Mouse (Mus musculus) liver, adult 2 months (tissue): ENCODE results near the gene Asb13. TPM values are rescaled to one million over a fixed set of nuclear protein-coding genes. Genes with fewer than 3 reads are reported as not detected.

Experiments
- DNase-seq: peaks from one replicate; pipeline ENCODE4 v3.0.0-alpha.2; 2011; ENCODE audit warnings: low read depth, low spot score; ENCODE audit errors: extremely low read depth
- H3K27ac ChIP-seq: fragments of 200-500 bp; replicated peaks from 2 replicates; pipeline ENCODE4 v1.5.1; 2012; ENCODE audit warnings: low read depth, mild to moderate bottlenecking, control low read depth, inconsistent platforms, low read length; ENCODE audit not compliant: insufficient read depth
- H3K27me3 ChIP-seq: fragments of 200-500 bp; 2 replicates; pipeline ENCODE4 v1.6.1; 2012; ENCODE audit warnings: mild to moderate bottlenecking, moderate library complexity, low read length, inconsistent platforms; ENCODE audit not compliant: control insufficient read depth, insufficient read depth
- H3K36me3 ChIP-seq: fragments of 200-500 bp; 2 replicates; pipeline ENCODE4 v1.6.1; 2012; ENCODE audit warnings: low read length, inconsistent platforms; ENCODE audit not compliant: control insufficient read depth, insufficient read depth
- H3K4me1 ChIP-seq: fragments of 200-500 bp; 2 replicates; pipeline ENCODE4 v1.6.1; 2011; ENCODE audit warnings: low read length; ENCODE audit not compliant: control insufficient read depth, insufficient read depth
- H3K4me3 ChIP-seq: fragments of 200-500 bp; 2 replicates; pipeline ENCODE4 v1.5.1; 2011; ENCODE audit warnings: low read depth, mild to moderate bottlenecking, control low read depth, low read length, moderate library complexity; ENCODE audit not compliant: insufficient read depth
- H3K79me2 ChIP-seq: fragments of 200-500 bp; 2 replicates; pipeline ENCODE4 v1.6.1; 2012; ENCODE audit warnings: inconsistent platforms, mild to moderate bottlenecking, low read length, moderate library complexity; ENCODE audit not compliant: control insufficient read depth, insufficient read depth
- H3K9ac ChIP-seq: fragments of 200-500 bp; 2 replicates; pipeline ENCODE4 v1.6.1; 2012; ENCODE audit warnings: low read depth, mild to moderate bottlenecking, control low read depth, inconsistent platforms, low read length
- CTCF ChIP-seq: fragments of 200-500 bp; IDR thresholded peaks from 2 replicates; pipeline ENCODE4 v1.5.1; 2011; ENCODE audit warnings: low read depth, low read length, control low read depth
- POLR2A ChIP-seq: fragments of 200-500 bp; IDR thresholded peaks from 2 replicates; pipeline ENCODE4 v1.6.1; 2011; ENCODE audit warnings: low read length, control low read depth; ENCODE audit not compliant: insufficient read depth; ENCODE audit errors: extremely low read depth
- WGBS: fragments of 180-500 bp; shearing (Covaris S2); methylation state at CpG from one replicate; pipeline ENCODE4 v1.1.7; 2018; 5-methylcytosine and 5-hydroxymethylcytosine counted together
- polyA plus RNA-seq: library from polyadenylated mRNA; depleted of rRNA; stranded (reverse); fragments of >200 nt; gene quantifications from 2 replicates; pipeline ENCODE4 v1.2.3, GENCODE M21; 2012
- total RNA-seq: library from RNA; depleted of rRNA; stranded (reverse); fragments of >200 nt; gene quantifications from 2 replicates; pipeline ENCODE4 v1.2.3, GENCODE M21; 2014

Gene Asb13
- total and polyA plus RNA-seq, 2 experiments: 14.7 to 34.9 TPM

DNA sequence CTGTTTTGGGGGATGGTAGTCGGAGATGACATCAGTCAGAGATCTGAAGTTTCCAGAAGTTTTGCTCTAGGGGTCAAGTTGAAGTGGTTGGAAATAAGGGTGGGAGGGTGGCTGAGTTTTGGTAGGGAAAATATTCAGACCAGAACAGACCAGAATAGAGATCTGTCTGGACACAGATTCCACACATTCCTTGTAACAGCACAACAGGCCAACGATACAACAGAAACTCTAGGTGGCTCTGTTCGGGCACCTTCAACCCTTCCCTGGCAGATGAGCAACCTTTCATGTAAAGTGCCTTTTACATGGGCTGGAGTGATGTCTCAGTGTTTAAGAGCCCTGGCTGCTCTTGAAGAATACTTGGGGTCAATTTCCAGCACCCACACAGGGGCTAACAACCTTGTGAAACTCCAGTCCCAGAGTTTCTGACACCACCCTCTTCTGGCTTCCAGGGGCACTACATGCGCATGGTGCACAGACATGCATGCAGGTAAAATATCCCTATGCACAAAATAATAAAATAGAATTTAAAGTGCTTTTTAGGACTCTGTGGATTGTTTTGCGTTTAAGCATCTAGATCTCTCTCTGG, 33.5 kb downstream of the Asb13 start:
- no peak; the same call in 1 of the 2 replicates for TF ChIP-seq CTCF
- TF ChIP-seq POLR2A: no peak
- no peaks in the 10 kb centered on the region for H3K36me3 ChIP-seq
- no peak overlapping the region for H3K9ac ChIP-seq
- no peak for DNase-seq
- no peaks in the 10 kb centered on the region for H3K79me2 ChIP-seq
- H3K27ac ChIP-seq: no peak overlapping the region
- H3K27me3 ChIP-seq: no peaks in the 10 kb centered on the region
- 87% methylated on average over 5 of the region's 5 CpGs for WGBS
- no peak overlapping the region for H3K4me3 ChIP-seq
- peaks cover 9% of the 10 kb centered on the region for H3K4me1 ChIP-seq

DNA sequence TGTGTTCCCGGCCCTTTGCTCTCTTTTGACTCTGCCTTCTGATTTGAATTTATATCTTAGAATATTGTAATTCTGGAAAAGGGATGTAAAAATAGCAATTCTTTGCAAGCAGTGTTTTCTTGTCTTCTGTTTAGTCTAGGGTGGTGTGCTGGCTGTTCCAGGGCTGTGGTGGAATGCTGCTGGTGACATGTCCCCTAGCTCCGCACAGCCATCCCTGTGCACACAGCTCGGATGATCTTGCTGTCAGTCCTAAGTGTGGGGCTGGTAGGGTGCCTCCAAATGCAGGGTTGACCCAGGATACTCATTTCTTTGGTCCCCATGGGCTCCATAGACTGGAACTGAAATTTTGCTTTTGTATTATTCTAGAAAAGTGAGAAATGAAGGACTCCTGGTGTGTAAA, 34.2 kb downstream of the Asb13 start:
- TF ChIP-seq POLR2A (no peak), CTCF (no peak)
- Histone ChIP-seq H3K79me2 (no peaks in the 10 kb centered on the region), H3K36me3 (no peaks in the 10 kb centered on the region), H3K4me1 (peaks cover 9% of the 10 kb centered on the region), H3K27ac (no peak overlapping the region), H3K27me3 (no peaks in the 10 kb centered on the region), H3K9ac (no peak overlapping the region), H3K4me3 (no peak overlapping the region)
- WGBS: 95% methylated on average over 3 of the region's 3 CpGs
- no peak for DNase-seq

DNA sequence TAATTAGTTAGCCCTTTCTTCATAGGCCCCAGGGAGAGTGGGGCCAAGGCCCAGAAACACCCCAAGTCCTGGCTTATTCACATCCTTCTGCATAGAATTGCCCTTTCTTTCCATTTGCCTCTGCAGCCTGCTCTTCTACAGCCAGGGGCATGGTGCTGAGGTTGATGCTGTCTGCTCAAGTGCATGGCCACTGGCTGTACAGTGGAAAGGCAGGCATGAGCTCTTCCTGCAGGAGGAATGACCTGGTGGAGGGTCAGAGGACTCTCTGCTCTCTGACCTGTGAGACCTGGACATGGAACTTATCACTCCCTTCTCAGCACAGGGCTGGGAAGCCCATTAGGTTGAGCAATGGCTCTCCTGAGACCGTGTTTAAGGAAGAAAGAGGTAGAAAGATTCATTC, 35.8 kb downstream of the Asb13 start:
- 39% methylated on average over 1 of the region's 1 CpGs for WGBS
- H3K27ac ChIP-seq: no peak overlapping the region
- H3K27me3 ChIP-seq: no peaks in the 10 kb centered on the region
- peaks cover 9% of the 10 kb centered on the region for H3K4me1 ChIP-seq
- no peaks in the 10 kb centered on the region for H3K79me2 ChIP-seq
- TF ChIP-seq CTCF: no peak
- no peak for TF ChIP-seq POLR2A
- H3K4me3 ChIP-seq: no peak overlapping the region
- peak; percentile 74 for DNase-seq
- no peaks in the 10 kb centered on the region for H3K36me3 ChIP-seq
- H3K9ac ChIP-seq: no peak overlapping the region

DNA sequence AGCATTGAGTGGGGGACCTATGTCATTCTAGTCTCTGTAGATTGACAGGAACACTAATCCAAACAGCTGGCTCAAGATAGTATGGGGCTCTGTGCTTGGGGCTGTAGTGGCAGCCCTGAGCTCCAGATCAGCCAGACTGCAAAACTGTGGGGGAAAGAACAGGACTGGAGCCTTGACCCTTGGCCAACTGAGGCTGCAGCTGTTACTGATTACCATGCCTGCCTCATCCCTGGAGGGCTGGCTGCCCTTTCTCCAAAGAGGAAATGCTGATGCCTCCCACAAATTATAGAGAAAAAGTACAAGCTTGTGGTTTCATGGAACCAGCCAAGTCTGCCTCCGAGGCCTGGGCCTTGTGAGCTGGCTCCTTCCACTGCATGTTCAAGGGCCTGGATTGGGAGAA, 36.2 kb downstream of the Asb13 start:
- H3K4me1 ChIP-seq: peaks cover 9% of the 10 kb centered on the region
- no peak overlapping the region for H3K4me3 ChIP-seq
- no peak overlapping the region for H3K9ac ChIP-seq
- no peaks in the 10 kb centered on the region for H3K36me3 ChIP-seq
- peak; percentile 71 for DNase-seq
- WGBS: 10% methylated on average over 1 of the region's 1 CpGs
- TF ChIP-seq CTCF (no peak), POLR2A (no peak)
- H3K79me2 ChIP-seq: no peaks in the 10 kb centered on the region
- no peak overlapping the region for H3K27ac ChIP-seq
- no peaks in the 10 kb centered on the region for H3K27me3 ChIP-seq

DNA sequence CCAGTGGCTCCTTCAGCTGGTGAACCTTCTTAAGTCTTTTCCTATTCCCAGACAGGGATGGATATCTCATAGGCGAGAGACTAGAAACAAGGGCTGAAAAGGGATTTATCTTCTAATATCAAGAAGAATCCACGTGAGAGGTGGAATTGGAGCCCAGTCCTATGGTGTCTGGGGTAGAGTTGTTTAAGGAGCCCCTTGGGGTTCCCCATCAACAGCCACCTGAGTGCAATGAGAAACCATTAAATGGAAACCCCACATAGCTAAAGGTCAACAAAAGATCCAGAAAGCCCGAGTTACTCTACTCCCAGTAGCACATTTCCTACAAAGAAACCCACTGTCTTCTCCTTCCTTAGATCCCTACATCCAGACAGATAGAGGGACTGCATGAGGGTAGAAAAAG, 39.3 kb downstream of the Asb13 start:
- Histone ChIP-seq H3K4me1 (peaks cover 8% of the 10 kb centered on the region), H3K79me2 (no peaks in the 10 kb centered on the region), H3K27ac (no peak overlapping the region), H3K27me3 (no peaks in the 10 kb centered on the region), H3K36me3 (no peaks in the 10 kb centered on the region), H3K9ac (no peak overlapping the region), H3K4me3 (no peak overlapping the region)
- 86% methylated on average over 3 of the region's 3 CpGs for WGBS
- TF ChIP-seq POLR2A (no peak), CTCF (no peak)
- no peak for DNase-seq

DNA sequence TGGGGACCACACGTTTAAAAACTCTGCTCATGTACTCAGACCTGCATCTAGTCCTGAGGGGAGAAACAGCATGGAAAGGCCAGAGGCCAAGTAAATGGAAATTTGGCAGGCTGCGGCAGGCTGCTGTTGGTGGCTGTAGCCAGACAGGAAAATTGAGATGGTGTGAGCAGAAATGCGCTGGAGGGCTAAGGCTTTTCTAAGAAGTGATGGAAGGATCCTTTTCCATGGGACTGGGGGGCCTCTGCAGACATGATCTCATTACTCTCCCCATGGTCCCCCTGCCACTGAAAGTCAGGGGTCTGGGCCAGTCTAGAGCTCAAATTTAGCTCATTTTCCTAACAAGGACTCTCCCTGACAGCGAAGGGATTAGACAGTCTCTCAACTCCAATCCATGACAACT, 39.8 kb downstream of the Asb13 start:
- Histone ChIP-seq H3K9ac (no peak overlapping the region), H3K27me3 (no peaks in the 10 kb centered on the region), H3K27ac (no peak overlapping the region), H3K79me2 (no peaks in the 10 kb centered on the region), H3K4me3 (no peak overlapping the region), H3K4me1 (peaks cover 8% of the 10 kb centered on the region), H3K36me3 (no peaks in the 10 kb centered on the region)
- no peak for DNase-seq
- TF ChIP-seq POLR2A: no peak
- no peak for TF ChIP-seq CTCF
- WGBS: 69% methylated on average over 4 of the region's 4 CpGs
